Mouse (Mus musculus) C2C12 (cell line): ENCODE measurements around the gene Ttll5.

Experiments
- CEBPB ChIP-seq: IDR thresholded peaks from one replicate; pipeline ENCODE4 v1.6.1; 2011; ENCODE audit warnings: low read depth, mild to moderate bottlenecking, control low read depth, moderate library complexity
- CTCF ChIP-seq: IDR thresholded peaks from one replicate; pipeline ENCODE4 v1.5.1; 2011; ENCODE audit not compliant: control insufficient read depth, insufficient read depth, insufficient read length
- MYOD1 ChIP-seq: IDR thresholded peaks from one replicate; pipeline ENCODE4 v1.6.1; 2011; ENCODE audit warnings: low read depth; ENCODE audit not compliant: control insufficient read depth, insufficient read length
- MYOG ChIP-seq: IDR thresholded peaks from one replicate; pipeline ENCODE4 v1.6.1; 2011; ENCODE audit not compliant: control insufficient read depth, insufficient read length; ENCODE audit errors: extremely low read depth
- USF1 ChIP-seq: IDR thresholded peaks from one replicate; pipeline ENCODE4 v1.6.1; 2011; ENCODE audit warnings: low read depth, mild to moderate bottlenecking, control low read depth, moderate library complexity

DNA sequence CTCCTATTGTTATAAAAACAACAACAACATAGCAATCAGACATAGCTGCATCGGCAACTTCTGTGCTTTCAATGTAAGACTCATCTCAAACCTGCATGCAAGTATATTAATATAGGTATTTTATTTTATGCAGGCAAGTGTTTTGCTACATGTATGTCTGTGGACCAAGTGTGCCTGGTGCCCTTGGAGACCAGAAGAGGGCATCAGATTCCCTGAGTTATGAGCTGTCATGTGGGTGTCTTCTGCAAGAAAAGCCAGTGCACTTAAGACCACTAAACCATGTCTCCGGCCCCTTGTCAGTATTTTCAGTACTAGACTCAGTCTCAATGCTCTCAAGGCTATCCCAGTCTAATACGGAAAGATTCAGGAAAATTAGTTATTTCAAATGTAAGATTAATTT lies 106.3 kb downstream of the Ttll5 start:
- TF ChIP-seq USF1 (no peak), MYOD1 (no peak), MYOG (no peak), CTCF (no peak), CEBPB (no peak)
